Mouse (Mus musculus) hindbrain, embryonic 11.5 days (tissue): ENCODE results near the gene Islr. TPM values are rescaled to one million over a fixed set of nuclear protein-coding genes. Genes with fewer than 3 reads are reported as not detected.

Experiments used
- ATAC-seq: fragments of 200-750 bp; cut with Nextera tagmentation; 2 replicates; pipeline ENCODE4 v1.8.0; 2017; ENCODE audit warnings: mild to moderate bottlenecking, moderate TSS enrichment, moderate library complexity; ENCODE audit not compliant: low FRiP score
- DNase-seq: peaks from one replicate; pipeline ENCODE4 v3.0.0-alpha.2; 2015; ENCODE audit warnings: low spot score
- H3K27ac ChIP-seq: fragments of 300-500 bp; sonication (generic); 2 replicates; pipeline ENCODE4 v1.5.1; 2014; ENCODE audit warnings: mild to moderate bottlenecking, low read depth, low read length
- H3K27me3 ChIP-seq: fragments of 300-500 bp; sonication (generic); 2 replicates; pipeline ENCODE4 v1.6.1; 2014; ENCODE audit warnings: mild to moderate bottlenecking, low read length, moderate library complexity, mixed read lengths; ENCODE audit not compliant: control insufficient read depth, insufficient read depth
- H3K36me3 ChIP-seq: fragments of 300-500 bp; sonication (generic); 2 replicates; pipeline ENCODE4 v1.6.1; 2014; ENCODE audit warnings: mild to moderate bottlenecking, low read length, moderate library complexity, mixed read lengths; ENCODE audit not compliant: control insufficient read depth, insufficient read depth
- H3K4me1 ChIP-seq: fragments of 300-500 bp; sonication (generic); replicated peaks from 2 replicates; pipeline ENCODE4 v1.6.1; 2014; ENCODE audit warnings: low read length, mixed read lengths; ENCODE audit not compliant: control insufficient read depth, insufficient read depth
- H3K4me2 ChIP-seq: fragments of 300-500 bp; sonication (generic); replicated peaks from 2 replicates; pipeline ENCODE4 v1.6.1; 2014; ENCODE audit warnings: mild to moderate bottlenecking, low read depth, low read length
- H3K4me3 ChIP-seq: fragments of 300-500 bp; sonication (generic); 2 replicates; pipeline ENCODE4 v1.5.1; 2014; ENCODE audit warnings: low read depth, low read length
- H3K9ac ChIP-seq: fragments of 300-500 bp; sonication (generic); 2 replicates; pipeline ENCODE4 v1.6.1; 2014; ENCODE audit warnings: low read depth, low read length
- H3K9me3 ChIP-seq: fragments of 300-500 bp; sonication (generic); 2 replicates; pipeline ENCODE4 v1.6.1; 2016; ENCODE audit warnings: low read length; ENCODE audit not compliant: control insufficient read depth
- WGBS: fragments of 180-500 bp; shearing (Covaris S2); extraction: QIAGEN DNeasy Blood & Tissue Kit; methylation state at CpG from one replicate; pipeline ENCODE4 v1.1.7; 2014; 5-methylcytosine and 5-hydroxymethylcytosine counted together
- polyA plus RNA-seq: library from polyadenylated mRNA; unstranded; fragments of >200 nt; fragmentation: Nextera tagmentation; extraction: Ambion mirVana; gene quantifications from 2 replicates; pipeline ENCODE4 v1.2.1, GENCODE M21; 2014

The Islr gene
- polyA plus RNA-seq, 1 experiment from 2014 or later = 15.5 TPM

GRCm38 (mm10) chr9:58153095-58153494 is 51.0 kb downstream of the Islr start:
- Histone ChIP-seq H3K27ac (no peak overlapping the region), H3K4me1 (no peaks in the 10 kb centered on the region)
- WGBS = 94% methylated on average over 3 of the region's 3 CpGs

GRCm38 (mm10) chr9:58150733-58151361 is 53.3 kb downstream of the Islr start:
- 71% methylated on average over 4 of the region's 4 CpGs for WGBS
- H3K27ac ChIP-seq = no peak overlapping the region
- no peak overlapping the region for H3K4me2 ChIP-seq
- H3K4me1 ChIP-seq = no peaks in the 10 kb centered on the region
- no peaks in the 10 kb centered on the region for H3K9me3 ChIP-seq
- ATAC-seq (no peak), DNase-seq (no peak)
- H3K9ac ChIP-seq = no peak overlapping the region
- no peaks in the 10 kb centered on the region for H3K36me3 ChIP-seq
- no peak overlapping the region for H3K4me3 ChIP-seq
- H3K27me3 ChIP-seq = no peaks in the 10 kb centered on the region

More at GRCm38 (mm10) chr9:58153095-58153494, 51.0 kb downstream of the Islr start:
- Histone ChIP-seq H3K9ac (no peak overlapping the region), H3K4me3 (no peak overlapping the region), H3K36me3 (no peaks in the 10 kb centered on the region), H3K4me2 (no peak overlapping the region), H3K27me3 (no peaks in the 10 kb centered on the region), H3K9me3 (no peaks in the 10 kb centered on the region)
- ATAC-seq (no peak), DNase-seq (no peak)

- Histone ChIP-seq H3K9ac (no peak overlapping the region), H3K4me3 (no peak overlapping the region), H3K27ac (no peak overlapping the region), H3K9me3 (no peaks in the 10 kb centered on the region), H3K4me2 (no peak overlapping the region), H3K4me1 (peaks cover 2% of the 10 kb centered on the region; the same call in 1 of the 2 replicates), H3K27me3 (no peaks in the 10 kb centered on the region), H3K36me3 (no peaks in the 10 kb centered on the region)
- ATAC-seq (no peak), DNase-seq (no peak)
- WGBS = 59% methylated on average over 2 of the region's 2 CpGs
These were observed 55.3 kb downstream of the Islr start for GRCm38 (mm10) chr9:58148806-58149205.

- H3K4me3 ChIP-seq = no peak overlapping the region
- no peak overlapping the region for H3K9ac ChIP-seq
- no peak overlapping the region for H3K27ac ChIP-seq
- H3K9me3 ChIP-seq = no peaks in the 10 kb centered on the region
- ATAC-seq = no peak
- no peak overlapping the region for H3K4me2 ChIP-seq
- peaks cover 2% of the 10 kb centered on the region; the same call in 1 of the 2 replicates for H3K4me1 ChIP-seq
- H3K27me3 ChIP-seq = no peaks in the 10 kb centered on the region
- 76% methylated on average over 5 of the region's 5 CpGs for WGBS
- no peaks in the 10 kb centered on the region for H3K36me3 ChIP-seq
- DNase-seq = no peak
These were observed 58.7 kb downstream of the Islr start for GRCm38 (mm10) chr9:58145417-58145816.

- ATAC-seq (no peak), DNase-seq (no peak)
- H3K27me3 ChIP-seq = no peaks in the 10 kb centered on the region; the same call in 1 of the 2 replicates
- H3K27ac ChIP-seq = no peak overlapping the region
- H3K4me2 ChIP-seq = no peak overlapping the region
- 69% methylated on average over 1 of the region's 1 CpGs for WGBS
- H3K4me3 ChIP-seq = no peak overlapping the region
- no peaks in the 10 kb centered on the region for H3K36me3 ChIP-seq
- peaks cover 2% of the 10 kb centered on the region; the same call in 1 of the 2 replicates for H3K4me1 ChIP-seq
- H3K9me3 ChIP-seq = no peaks in the 10 kb centered on the region
- no peak overlapping the region for H3K9ac ChIP-seq
These were observed 59.4 kb downstream of the Islr start for GRCm38 (mm10) chr9:58144664-58145063.

GRCm38 (mm10) chr9:58143419-58143818 is 60.7 kb downstream of the Islr start:
- peaks cover 2% of the 10 kb centered on the region; the same call in 1 of the 2 replicates for H3K4me1 ChIP-seq
- H3K9ac ChIP-seq = no peak overlapping the region
- no peak for ATAC-seq
- 45% methylated on average over 7 of the region's 7 CpGs for WGBS
- DNase-seq = no peak
- H3K4me2 ChIP-seq = no peak overlapping the region
- no peaks in the 10 kb centered on the region; the same call in 1 of the 2 replicates for H3K27me3 ChIP-seq
- H3K36me3 ChIP-seq = no peaks in the 10 kb centered on the region
- H3K4me3 ChIP-seq = no peak overlapping the region
- no peaks in the 10 kb centered on the region for H3K9me3 ChIP-seq
- no peak overlapping the region for H3K27ac ChIP-seq

GRCm38 (mm10) chr9:58139947-58140346 is 64.2 kb downstream of the Islr start:
- Histone ChIP-seq H3K4me1 (peaks cover 7% of the 10 kb centered on the region; the same call in 1 of the 2 replicates), H3K9me3 (no peaks in the 10 kb centered on the region), H3K4me2 (no peak overlapping the region), H3K4me3 (no peak overlapping the region), H3K27me3 (no peaks in the 10 kb centered on the region; the same call in 1 of the 2 replicates), H3K9ac (no peak overlapping the region), H3K36me3 (no peaks in the 10 kb centered on the region), H3K27ac (no peak overlapping the region)
- DNase-seq (no peak), ATAC-seq (no peak)
- WGBS = 43% methylated on average over 6 of the region's 6 CpGs

- Histone ChIP-seq H3K27ac (no peak overlapping the region), H3K4me1 (peaks cover 11% of the 10 kb centered on the region), H3K27me3 (peaks cover 9% of the 10 kb centered on the region), H3K4me3 (no peak overlapping the region), H3K9ac (no peak overlapping the region), H3K36me3 (no peaks in the 10 kb centered on the region), H3K9me3 (no peaks in the 10 kb centered on the region), H3K4me2 (no peak overlapping the region)
- WGBS = 45% methylated on average over 2 of the region's 2 CpGs
- ATAC-seq (no peak), DNase-seq (no peak)
These were observed 68.2 kb downstream of the Islr start for GRCm38 (mm10) chr9:58135921-58136321.

GRCm38 (mm10) chr9:58134906-58135305 is 69.2 kb downstream of the Islr start:
- H3K9me3 ChIP-seq = no peaks in the 10 kb centered on the region
- 30% methylated on average over 7 of the region's 7 CpGs for WGBS
- no peak for DNase-seq
- H3K4me3 ChIP-seq = no peak overlapping the region
- no peak overlapping the region for H3K27ac ChIP-seq
- H3K4me1 ChIP-seq = peaks cover 12% of the 10 kb centered on the region
- no peak overlapping the region for H3K4me2 ChIP-seq
- no peak for ATAC-seq
- H3K27me3 ChIP-seq = peaks cover 18% of the 10 kb centered on the region
- no peak overlapping the region for H3K9ac ChIP-seq
- H3K36me3 ChIP-seq = no peaks in the 10 kb centered on the region
